Mouse (Mus musculus): ENCODE measurements at regions not wholly inside any gene's neighbourhood (a gene's known extent, or its start where the extent isn't known, plus 50 kb on each side); places are given as distances from the start of the nearest gene placed in this dataset.

- dilution Hi-C loops (cut with MboI; ENCODE audit: extremely low pct_ligation_motif_present, extremely low pct_unique_long_range_greater_than_20kb, low sequenced_read_pairs) (no loop called here), in situ Hi-C loops (cut with MboI; ENCODE audit: low pct_ligation_motif_present, low pct_unique_long_range_greater_than_20kb, low sequenced_read_pairs) (no loop called here)
- peaks cover 6% of the 10 kb centered on the region for H3K9me3 ChIP-seq (replicated peaks; ENCODE audit: low read length)
- H3K79me2 ChIP-seq (replicated peaks; ENCODE audit: control insufficient read depth, extremely low read depth, insufficient read depth, poor library complexity, severe bottlenecking), result no peaks in the 10 kb centered on the region
- H3K4me2 ChIP-seq (ENCODE audit: insufficient read depth, low read depth, poor library complexity, severe bottlenecking), result no peak overlapping the region
- no peak for DNase-seq (ENCODE audit: extremely low read depth)
- no peak overlapping the region for H3K9ac ChIP-seq (ENCODE audit: insufficient read depth, low read depth)
- no peaks in the 10 kb centered on the region for H3K36me3 ChIP-seq (replicated peaks in 1 of 2; ENCODE audit: control insufficient read depth in 1 of 2, insufficient read depth in 1 of 2, low read length in 1 of 2)
- peaks cover 4 to 7% of the 10 kb centered on the region in 2 experiments; a peak in 3 of 4 replicates for H3K4me1 ChIP-seq (ENCODE audit: control insufficient read depth in 1 of 2, insufficient read depth in 2 of 2)
- H3K27ac ChIP-seq (ENCODE audit: insufficient read depth, low read depth), result no peak overlapping the region
- no peak overlapping the region for H3K4me3 ChIP-seq (replicated peaks in 1 of 3; ENCODE audit: low read depth in 2 of 3, low read length in 2 of 3, poor library complexity in 1 of 3)
- H3K27me3 ChIP-seq (replicated peaks), result no peaks in the 10 kb centered on the region
- no peak for TF ChIP-seq IRF4 (IDR thresholded peaks at IDR 0.05; ENCODE audit: low read depth, low read length)
- TF ChIP-seq JUN (IDR thresholded peaks at IDR 0.05; ENCODE audit: insufficient read depth, low read depth, low read length), result no peak
- TF ChIP-seq PAX5 (IDR thresholded peaks at IDR 0.05; ENCODE audit: low read length), result no peak
- TF ChIP-seq JUND (conservative IDR thresholded peaks at IDR 0.05; ENCODE audit: low read depth, low read length), result no peak
- no peak for TF ChIP-seq KAT2A (IDR thresholded peaks at IDR 0.05; ENCODE audit: insufficient replicate concordance, low read length)
- no peak for TF ChIP-seq ETS1 (conservative IDR thresholded peaks at IDR 0.05; ENCODE audit: low read depth, low read length)
- no peak for TF ChIP-seq MAZ (IDR thresholded peaks at IDR 0.05; ENCODE audit: low read depth, low read length)
- no peak for TF ChIP-seq POLR2A (IDR thresholded peaks at IDR 0.05; ENCODE audit: low read depth, low read length)
- TF ChIP-seq MXI1 (IDR thresholded peaks at IDR 0.05; ENCODE audit: low read depth, low read length), result no peak
- no peak for TF ChIP-seq NRF1 (IDR thresholded peaks at IDR 0.05; ENCODE audit: low read depth, low read length)
- TF ChIP-seq POLR2AphosphoS2 (IDR thresholded peaks at IDR 0.05; ENCODE audit: low read depth, low read length), result no peak
- no peak for TF ChIP-seq E2F4 (IDR thresholded peaks at IDR 0.05; ENCODE audit: insufficient replicate concordance, low read depth, low read length)
- no peak for TF ChIP-seq EP300 (IDR thresholded peaks at IDR 0.05; ENCODE audit: low read length)
- no peak for TF ChIP-seq MAFK (IDR thresholded peaks at IDR 0.05; ENCODE audit: insufficient replicate concordance, low read length)
- no peak for TF ChIP-seq TCF12 (IDR thresholded peaks at IDR 0.05; ENCODE audit: low read depth, low read length)
- no peak for TF ChIP-seq SMC3 (IDR thresholded peaks at IDR 0.05; ENCODE audit: low read depth, low read length)
- TF ChIP-seq MYC (IDR thresholded peaks at IDR 0.05; ENCODE audit: low read depth, low read length), result no peak
- TF ChIP-seq CHD1 (IDR thresholded peaks at IDR 0.05; ENCODE audit: low read depth, low read length), result no peak
- no peak for TF ChIP-seq MEF2A (IDR thresholded peaks at IDR 0.05; ENCODE audit: borderline replicate concordance, low read depth, low read length)
Observed at GRCm38 (mm10) chr2:79086280-79086679, 168.9 kb upstream of the Itga4 start.

GRCm38 (mm10) chr2:79086857-79087578, 168.2 kb upstream of the Itga4 start:
- Histone ChIP-seq H3K4me1 (ENCODE audit: control insufficient read depth in 1 of 2, insufficient read depth in 2 of 2) (peaks cover 4 to 7% of the 10 kb centered on the region in 2 experiments; a peak in 3 of 4 replicates), H3K9ac (ENCODE audit: insufficient read depth, low read depth) (peak overlapping the region; percentile 35; the same call in 1 of the 2 replicates), H3K36me3 (replicated peaks in 1 of 2; ENCODE audit: control insufficient read depth in 1 of 2, insufficient read depth in 1 of 2, low read length in 1 of 2) (no peaks in the 10 kb centered on the region), H3K27ac (ENCODE audit: insufficient read depth, low read depth) (no peak overlapping the region), H3K9me3 (replicated peaks; ENCODE audit: low read length) (peaks cover 6% of the 10 kb centered on the region), H3K27me3 (replicated peaks) (no peaks in the 10 kb centered on the region), H3K4me3 (replicated peaks in 1 of 3; ENCODE audit: low read depth in 2 of 3, low read length in 2 of 3, poor library complexity in 1 of 3) (no peak overlapping the region), H3K79me2 (replicated peaks; ENCODE audit: control insufficient read depth, extremely low read depth, insufficient read depth, poor library complexity, severe bottlenecking) (no peaks in the 10 kb centered on the region), H3K4me2 (ENCODE audit: insufficient read depth, low read depth, poor library complexity, severe bottlenecking) (peak overlapping the region; percentile 61)
- in situ Hi-C loops (cut with MboI; ENCODE audit: low pct_ligation_motif_present, low pct_unique_long_range_greater_than_20kb, low sequenced_read_pairs) (no loop called here), dilution Hi-C loops (cut with MboI; ENCODE audit: extremely low pct_ligation_motif_present, extremely low pct_unique_long_range_greater_than_20kb, low sequenced_read_pairs) (no loop called here)
- no peak for DNase-seq (ENCODE audit: extremely low read depth)
- no peak for TF ChIP-seq E2F4 (IDR thresholded peaks at IDR 0.05; ENCODE audit: insufficient replicate concordance, low read depth, low read length)
- TF ChIP-seq BHLHE40 (IDR thresholded peaks at IDR 0.05; ENCODE audit: low read depth, low read length), result no peak
- no peak for TF ChIP-seq GABPA (IDR thresholded peaks at IDR 0.05; ENCODE audit: insufficient replicate concordance, low read depth, low read length)
- TF ChIP-seq MAFK (IDR thresholded peaks at IDR 0.05; ENCODE audit: insufficient replicate concordance, low read length), result no peak
- TF ChIP-seq ZC3H11A (IDR thresholded peaks at IDR 0.05; ENCODE audit: low read depth, low read length), result no peak
- TF ChIP-seq HCFC1 (IDR thresholded peaks at IDR 0.05; ENCODE audit: low read depth, low read length), result no peak
- TF ChIP-seq IRF4 (IDR thresholded peaks at IDR 0.05; ENCODE audit: low read depth, low read length), result no peak
- no peak for TF ChIP-seq CHD1 (IDR thresholded peaks at IDR 0.05; ENCODE audit: low read depth, low read length)
- TF ChIP-seq EP300 (IDR thresholded peaks at IDR 0.05; ENCODE audit: low read length), result peak; percentile 23; the same call in 1 of the 2 replicates
- TF ChIP-seq POLR2A (IDR thresholded peaks at IDR 0.05; ENCODE audit: low read depth, low read length), result no peak
- TF ChIP-seq NRF1 (IDR thresholded peaks at IDR 0.05; ENCODE audit: low read depth, low read length), result no peak
- TF ChIP-seq TBP (conservative IDR thresholded peaks at IDR 0.05; ENCODE audit: low read depth, low read length), result no peak
- TF ChIP-seq ZMIZ1 (IDR thresholded peaks at IDR 0.05; ENCODE audit: low read depth, low read length), result no peak
- no peak for TF ChIP-seq ZNF384 (IDR thresholded peaks at IDR 0.05; ENCODE audit: low read depth, low read length)
- no peak for TF ChIP-seq TCF12 (IDR thresholded peaks at IDR 0.05; ENCODE audit: low read depth, low read length)
- TF ChIP-seq KAT2A (IDR thresholded peaks at IDR 0.05; ENCODE audit: insufficient replicate concordance, low read length), result no peak
- peak in 1 of 2 experiments; percentile 21; a peak in 1 of 4 replicates for TF ChIP-seq CTCF (conservative IDR thresholded peaks at IDR 0.05 in 1 of 2, IDR thresholded peaks at IDR 0.05 in 1 of 2; ENCODE audit: low read depth in 2 of 2, low read length in 2 of 2)
- TF ChIP-seq JUN (IDR thresholded peaks at IDR 0.05; ENCODE audit: insufficient read depth, low read depth, low read length), result no peak
- no peak for TF ChIP-seq USF2 (conservative IDR thresholded peaks at IDR 0.05; ENCODE audit: low read depth, low read length)
- TF ChIP-seq POLR2AphosphoS2 (IDR thresholded peaks at IDR 0.05; ENCODE audit: low read depth, low read length), result no peak
- TF ChIP-seq CHD2 (IDR thresholded peaks at IDR 0.05; ENCODE audit: low read length), result no peak
- TF ChIP-seq MYC (IDR thresholded peaks at IDR 0.05; ENCODE audit: low read depth, low read length), result no peak
- no peak for TF ChIP-seq MXI1 (IDR thresholded peaks at IDR 0.05; ENCODE audit: low read depth, low read length)
- TF ChIP-seq SMC3 (IDR thresholded peaks at IDR 0.05; ENCODE audit: low read depth, low read length), result no peak
